Mouse (Mus musculus) midbrain, embryonic 15.5 days (tissue): Measurements from ENCODE around the gene Pltp. TPM values are rescaled to one million over a fixed set of nuclear protein-coding genes. Genes with fewer than 3 reads are reported as not detected.

ENCODE experiments used
- ATAC-seq: fragments of 200-750 bp; cut with Nextera tagmentation; replicated peaks from 2 replicates; pipeline ENCODE4 v1.8.0; 2017; ENCODE audit warnings: moderate TSS enrichment
- H3K27ac ChIP-seq: fragments of 300-500 bp; sonication (generic); 2 replicates; pipeline ENCODE4 v1.5.1; 2015; ENCODE audit warnings: mild to moderate bottlenecking, inconsistent platforms
- H3K27me3 ChIP-seq: fragments of 300-500 bp; sonication (generic); replicated peaks from 2 replicates; pipeline ENCODE4 v1.6.1; 2015; ENCODE audit warnings: inconsistent platforms
- H3K36me3 ChIP-seq: fragments of 300-500 bp; sonication (generic); replicated peaks from 2 replicates; pipeline ENCODE4 v1.6.1; 2015; ENCODE audit warnings: inconsistent platforms
- H3K4me1 ChIP-seq: fragments of 300-500 bp; sonication (generic); 2 replicates; pipeline ENCODE4 v1.6.1; 2015; ENCODE audit warnings: inconsistent platforms
- H3K4me2 ChIP-seq: fragments of 300-500 bp; sonication (generic); 2 replicates; pipeline ENCODE4 v1.6.1; 2015; ENCODE audit warnings: inconsistent platforms, mild to moderate bottlenecking, moderate library complexity
- H3K4me3 ChIP-seq: fragments of 300-500 bp; sonication (generic); 2 replicates; pipeline ENCODE4 v1.5.1; 2015; ENCODE audit warnings: mild to moderate bottlenecking, inconsistent platforms
- H3K9ac ChIP-seq: fragments of 300-500 bp; sonication (generic); 2 replicates; pipeline ENCODE4 v1.6.1; 2015; ENCODE audit warnings: mild to moderate bottlenecking, inconsistent platforms
- H3K9me3 ChIP-seq: fragments of 300-500 bp; sonication (generic); 2 replicates; pipeline ENCODE4 v1.6.1; 2016; ENCODE audit warnings: inconsistent platforms
- WGBS: fragments of 180-500 bp; shearing (Covaris S2); methylation state at CpG from one replicate; pipeline ENCODE4 v1.1.7; 2015; ENCODE audit warnings: mixed read lengths; 5-methylcytosine and 5-hydroxymethylcytosine counted together
- polyA plus RNA-seq: library from polyadenylated mRNA; unstranded; fragments of >200 nt; fragmentation: Nextera tagmentation; extraction: Ambion mirVana; gene quantifications from 2 replicates; pipeline ENCODE4 v1.2.1, GENCODE M21; 2015

The Pltp gene
- polyA plus RNA-seq, 1 experiment from 2014 or later: 105 TPM

DNA sequence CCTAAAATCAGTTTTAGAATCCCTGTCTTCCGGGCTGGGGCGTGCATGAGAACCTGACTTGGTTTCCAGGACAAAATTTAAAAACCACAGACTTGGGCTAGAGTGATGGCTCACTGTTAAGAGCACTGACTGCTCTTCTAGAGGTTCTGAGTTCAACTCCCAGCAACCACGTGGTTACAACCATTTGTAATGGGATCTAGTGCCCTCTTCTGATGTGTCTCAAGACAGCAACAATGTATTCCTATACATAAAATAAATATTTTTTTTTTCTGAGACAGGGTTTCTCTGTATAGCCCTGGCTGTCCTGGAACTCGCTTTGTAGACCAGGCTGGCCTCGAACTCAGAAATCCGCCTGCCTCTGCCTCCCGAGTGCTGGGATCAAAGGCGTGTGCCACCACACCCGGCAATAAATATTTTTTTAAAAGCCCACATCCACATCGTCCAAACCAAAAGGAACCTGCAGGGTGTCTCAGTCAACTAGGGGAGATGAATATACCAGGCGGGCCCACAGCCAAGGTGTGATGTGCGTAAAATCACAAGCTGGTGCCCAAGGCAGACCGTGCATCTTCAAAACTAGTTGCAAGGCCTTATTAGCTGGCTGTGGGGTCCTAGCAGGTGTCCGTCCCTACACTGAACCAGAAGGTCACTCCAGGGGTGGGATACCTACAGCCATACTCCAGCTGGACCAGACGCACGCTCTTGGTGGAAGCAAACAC, 25.3 kb downstream of the Pltp start:
- Histone ChIP-seq H3K36me3 (0 out of 2 replicates have a peak, but pooled peaks cover 4% of the 10 kb centered on the region), H3K4me1 (peaks cover 26% of the 10 kb centered on the region), H3K4me3 (peak overlapping the region; percentile 64), H3K27me3 (no peaks in the 10 kb centered on the region), H3K4me2 (peak overlapping the region; percentile 100), H3K9ac (peak overlapping the region; percentile 75), H3K27ac (peak overlapping the region; percentile 82), H3K9me3 (no peaks in the 10 kb centered on the region)
- ATAC-seq: no peak
- 63% methylated on average over 16 of the region's 16 CpGs for WGBS

DNA sequence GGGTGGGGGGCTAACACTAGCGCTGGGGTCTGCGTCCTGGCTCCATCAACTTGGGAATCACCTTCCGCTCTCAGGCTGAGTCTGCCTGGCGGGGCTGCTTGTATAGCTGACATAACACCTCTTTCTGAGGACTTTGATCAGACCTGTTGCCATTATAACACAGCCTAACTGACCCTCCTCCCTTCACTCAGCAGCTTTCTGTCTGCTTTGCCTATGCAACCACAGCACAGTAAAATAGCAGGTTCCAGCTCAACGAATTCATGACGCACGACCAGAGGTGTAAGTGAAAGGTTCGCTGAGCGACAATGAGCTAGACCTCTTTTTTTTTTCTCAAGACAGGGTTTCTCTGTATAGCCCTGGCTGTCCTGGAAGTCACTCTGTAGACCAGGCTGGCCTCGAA, 26.5 kb downstream of the Pltp start:
- no peak overlapping the region for H3K4me2 ChIP-seq
- H3K36me3 ChIP-seq: peaks cover 13% of the 10 kb centered on the region
- H3K27ac ChIP-seq: no peak overlapping the region
- peaks cover 33% of the 10 kb centered on the region for H3K4me1 ChIP-seq
- H3K27me3 ChIP-seq: no peaks in the 10 kb centered on the region
- no peak for ATAC-seq
- 89% methylated on average over 10 of the region's 10 CpGs for WGBS
- no peak overlapping the region for H3K9ac ChIP-seq
- no peak overlapping the region for H3K4me3 ChIP-seq
- H3K9me3 ChIP-seq: no peaks in the 10 kb centered on the region

DNA sequence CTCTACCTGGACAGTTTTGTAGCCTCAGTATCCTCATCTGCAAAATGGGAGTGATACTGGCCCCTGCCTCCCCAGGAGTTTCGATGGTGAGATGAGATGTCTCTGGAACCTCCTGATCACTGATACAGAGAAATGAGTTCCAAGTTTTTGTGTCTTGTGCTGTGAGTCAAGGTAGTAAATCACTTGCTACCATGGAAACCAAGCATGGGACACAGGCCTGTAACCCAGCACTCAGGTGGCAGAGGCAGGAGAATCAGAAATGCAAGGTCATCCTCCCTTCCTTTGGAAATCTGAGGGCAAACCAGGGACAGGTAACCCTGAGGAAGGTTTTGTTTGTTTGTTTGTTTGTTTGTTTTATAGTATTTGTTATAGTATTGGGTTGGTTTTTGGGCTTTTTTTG, 28.4 kb downstream of the Pltp start:
- peaks cover 25% of the 10 kb centered on the region for H3K4me1 ChIP-seq
- H3K27me3 ChIP-seq: no peaks in the 10 kb centered on the region
- H3K4me3 ChIP-seq: no peak overlapping the region
- no peak for ATAC-seq
- no peak overlapping the region for H3K4me2 ChIP-seq
- H3K36me3 ChIP-seq: peaks cover 27% of the 10 kb centered on the region
- no peaks in the 10 kb centered on the region for H3K9me3 ChIP-seq
- no peak overlapping the region for H3K9ac ChIP-seq
- WGBS: 92% methylated on average over 1 of the region's 1 CpGs
- H3K27ac ChIP-seq: no peak overlapping the region

GRCm38 (mm10) chr2:164828437-164828836, 29.1 kb downstream of the Pltp start, which contains the start of gene Spata25:
TSS of gene Spata25 (minus strand) at chr2:164828537.
- no peak within 1 kb of the TSS for H3K27ac ChIP-seq
- WGBS: 90% methylated on average over 6 of the region's 6 CpGs
- H3K27me3 ChIP-seq: no peaks in the 10 kb centered on the region
- no peaks in the 10 kb centered on the region for H3K9me3 ChIP-seq
- H3K4me3 ChIP-seq: no peak within 1 kb of the TSS
- H3K4me1 ChIP-seq: peaks cover 28% of the 10 kb centered on the region
- H3K36me3 ChIP-seq: peaks cover 27% of the 10 kb centered on the region
- no peak for ATAC-seq
- H3K9ac ChIP-seq: no peak within 1 kb of the TSS
- H3K4me2 ChIP-seq: no peak within 1 kb of the TSS

GRCm38 (mm10) chr2:164827146-164827850, 30.2 kb downstream of the Pltp start:
- H3K4me1 ChIP-seq: peaks cover 25% of the 10 kb centered on the region
- H3K36me3 ChIP-seq: peaks cover 27% of the 10 kb centered on the region
- H3K4me3 ChIP-seq: no peak overlapping the region
- no peak for ATAC-seq
- no peaks in the 10 kb centered on the region for H3K9me3 ChIP-seq
- no peak overlapping the region for H3K9ac ChIP-seq
- H3K27ac ChIP-seq: no peak overlapping the region
- no peaks in the 10 kb centered on the region for H3K27me3 ChIP-seq
- WGBS: 92% methylated on average over 16 of the region's 16 CpGs
- no peak overlapping the region for H3K4me2 ChIP-seq

DNA sequence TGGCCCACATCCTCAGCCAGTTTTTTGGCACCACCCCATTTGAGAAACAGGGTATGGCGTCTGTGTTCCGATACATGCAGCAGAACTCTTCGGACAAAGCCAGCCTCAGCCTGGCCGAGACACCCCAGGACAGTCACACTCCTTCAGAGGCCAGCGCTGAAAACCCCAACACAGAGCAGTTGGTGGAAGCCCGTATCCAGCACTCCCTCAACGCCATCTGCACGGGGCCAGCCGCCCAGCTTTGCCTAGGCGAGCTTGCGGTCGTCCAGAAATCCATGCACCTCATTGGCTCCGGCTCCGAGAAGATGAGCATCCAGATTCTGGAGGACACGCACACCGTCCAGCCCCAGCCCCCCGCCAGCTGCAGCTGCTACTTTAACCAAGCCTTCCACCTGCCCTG, 32.0 kb downstream of the Pltp start:
- WGBS: 94% methylated on average over 17 of the region's 17 CpGs
- peaks cover 36% of the 10 kb centered on the region for H3K36me3 ChIP-seq

GRCm38 (mm10) chr2:164823969-164824368, 33.5 kb downstream of the Pltp start:
- Histone ChIP-seq H3K27ac (no peak overlapping the region), H3K27me3 (no peaks in the 10 kb centered on the region), H3K4me1 (peaks cover 29% of the 10 kb centered on the region), H3K4me2 (peak overlapping the region; percentile 57), H3K36me3 (peaks cover 41% of the 10 kb centered on the region), H3K9me3 (no peaks in the 10 kb centered on the region), H3K4me3 (peak overlapping the region; percentile 80; the same call in 1 of the 2 replicates), H3K9ac (no peak overlapping the region)
- no peak for ATAC-seq
- WGBS: 94% methylated on average over 4 of the region's 4 CpGs

More for the DNA sequence above, 32.0 kb downstream of the Pltp start:
- Histone ChIP-seq H3K27ac (no peak overlapping the region), H3K4me2 (no peak overlapping the region), H3K27me3 (no peaks in the 10 kb centered on the region), H3K4me1 (peaks cover 29% of the 10 kb centered on the region), H3K9me3 (no peaks in the 10 kb centered on the region), H3K9ac (no peak overlapping the region), H3K4me3 (no peak overlapping the region)
- ATAC-seq: no peak

- peaks cover 41% of the 10 kb centered on the region for H3K36me3 ChIP-seq
- no peaks in the 10 kb centered on the region for H3K27me3 ChIP-seq
- peak overlapping the region; percentile 96 for H3K27ac ChIP-seq
- H3K4me3 ChIP-seq: peak overlapping the region; percentile 80
- peaks cover 29% of the 10 kb centered on the region for H3K4me1 ChIP-seq
- no peaks in the 10 kb centered on the region for H3K9me3 ChIP-seq
- WGBS: 1% methylated on average over 10 of the region's 10 CpGs
- H3K9ac ChIP-seq: peak overlapping the region; percentile 81
- peak; percentile 81 for ATAC-seq
- H3K4me2 ChIP-seq: peak overlapping the region; percentile 57
Observed at GRCm38 (mm10) chr2:164823181-164823585, 34.3 kb downstream of the Pltp start.

DNA sequence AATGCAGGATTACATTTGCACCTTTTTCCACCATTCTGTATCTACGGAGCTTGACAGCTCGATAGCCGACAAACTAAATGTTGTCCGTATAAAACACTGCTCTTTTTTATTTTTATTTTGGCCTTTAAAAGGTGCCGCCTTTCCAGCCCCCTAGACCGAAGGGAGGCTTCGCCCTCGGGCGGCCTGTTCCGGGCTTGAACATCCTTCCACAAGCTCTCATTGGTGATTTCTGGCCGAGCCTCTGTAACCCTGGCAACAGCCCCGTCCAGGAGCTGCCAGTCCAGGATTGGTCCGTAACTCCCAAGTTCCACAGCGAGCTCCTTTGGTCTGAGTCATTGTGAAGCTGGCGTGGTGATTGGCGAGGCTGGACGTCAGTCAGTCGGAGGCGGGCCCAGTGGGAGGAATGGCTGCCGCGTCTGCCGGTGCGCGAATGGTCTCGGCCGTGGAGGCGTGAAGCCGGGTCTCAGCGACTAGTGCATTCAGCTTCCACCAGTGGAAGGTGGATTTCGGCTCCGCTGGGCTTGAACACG, 34.8 kb downstream of the Pltp start, which contains the start of gene Zswim1:
Gene Zswim1 (plus strand): TSS at position 51 of the 530 bp plus-strand sequence.
- Histone ChIP-seq H3K4me2 (peak within 1 kb of the TSS; percentile 57), H3K9ac (peak within 1 kb of the TSS; percentile 81), H3K27ac (peak within 1 kb of the TSS; percentile 96), H3K27me3 (no peaks in the 10 kb centered on the region), H3K36me3 (peaks cover 41% of the 10 kb centered on the region), H3K4me1 (peaks cover 29% of the 10 kb centered on the region), H3K4me3 (peak within 1 kb of the TSS; percentile 80), H3K9me3 (no peaks in the 10 kb centered on the region)
- ATAC-seq: peak; percentile 99
- under 1% methylated on average over 32 of the region's 32 CpGs for WGBS

- H3K27me3 ChIP-seq: no peaks in the 10 kb centered on the region
- peaks cover 28% of the 10 kb centered on the region for H3K36me3 ChIP-seq
- H3K9me3 ChIP-seq: no peaks in the 10 kb centered on the region
- H3K4me1 ChIP-seq: peaks cover 22% of the 10 kb centered on the region
- no peak overlapping the region for H3K4me2 ChIP-seq
- H3K4me3 ChIP-seq: no peak overlapping the region
- no peak for ATAC-seq
- no peak overlapping the region for H3K9ac ChIP-seq
- WGBS: 85% methylated on average over 6 of the region's 6 CpGs
- H3K27ac ChIP-seq: no peak overlapping the region
Observed at GRCm38 (mm10) chr2:164821060-164821459, 36.5 kb downstream of the Pltp start.

GRCm38 (mm10) chr2:164817703-164818102, 39.8 kb downstream of the Pltp start:
- Histone ChIP-seq H3K36me3 (peaks cover 16% of the 10 kb centered on the region), H3K4me2 (no peak overlapping the region), H3K27me3 (no peaks in the 10 kb centered on the region), H3K27ac (no peak overlapping the region), H3K9me3 (no peaks in the 10 kb centered on the region), H3K4me1 (peaks cover 7% of the 10 kb centered on the region), H3K4me3 (no peak overlapping the region), H3K9ac (no peak overlapping the region)
- ATAC-seq: no peak
- WGBS: 77% methylated on average over 5 of the region's 5 CpGs

- H3K4me1 ChIP-seq: peaks cover 3% of the 10 kb centered on the region
- no peak overlapping the region for H3K9ac ChIP-seq
- H3K9me3 ChIP-seq: no peaks in the 10 kb centered on the region
- H3K4me3 ChIP-seq: no peak overlapping the region
- H3K27ac ChIP-seq: no peak overlapping the region
- no peak for ATAC-seq
- WGBS: 85% methylated on average over 6 of the region's 6 CpGs
- no peaks in the 10 kb centered on the region for H3K27me3 ChIP-seq
- no peak overlapping the region for H3K4me2 ChIP-seq
- peaks cover 16% of the 10 kb centered on the region for H3K36me3 ChIP-seq
Observed at GRCm38 (mm10) chr2:164817206-164817605, 40.3 kb downstream of the Pltp start.
